Mouse (Mus musculus) E14TG2a.4 (cell line): ENCODE measurements around the gene Armt1.

Source experiments
- H3K27me3 ChIP-seq: 2 replicates; pipeline ENCODE4 v1.6.1; 2014; ENCODE audit warnings: low read length, control low read depth; ENCODE audit not compliant: insufficient read depth
- H3K36me3 ChIP-seq: 2 replicates; pipeline ENCODE4 v1.6.1; 2014; ENCODE audit warnings: low read length, control low read depth; ENCODE audit not compliant: insufficient read depth
- H3K4me1 ChIP-seq: replicated peaks from 2 replicates; pipeline ENCODE4 v1.6.1; 2014; ENCODE audit warnings: low read depth, low read length, control low read depth
- H3K4me3 ChIP-seq: replicated peaks from 2 replicates; pipeline ENCODE4 v1.5.1; 2014; ENCODE audit warnings: mild to moderate bottlenecking, low read length
- H3K9me3 ChIP-seq: 2 replicates; pipeline ENCODE4 v1.6.1; 2014; ENCODE audit warnings: low read length, control low read depth
- CTCF ChIP-seq: conservative IDR thresholded peaks from 2 replicates; pipeline ENCODE4 v1.5.1; 2014; ENCODE audit warnings: low read length
- NANOG ChIP-seq: IDR thresholded peaks from 2 replicates; pipeline ENCODE4 v1.6.1; 2014; ENCODE audit warnings: borderline replicate concordance, low read length, mixed read lengths
- POU5F1 ChIP-seq: IDR thresholded peaks from 2 replicates; pipeline ENCODE4 v1.6.1; 2014; ENCODE audit warnings: low read length, borderline replicate concordance

Gene Armt1

GRCm38 (mm10) chr10:4489865-4490264 lies 57.6 kb downstream of the Armt1 start:
- Histone ChIP-seq H3K9me3 (peaks cover 6% of the 10 kb centered on the region; the same call in 1 of the 2 replicates), H3K4me3 (no peak overlapping the region), H3K27me3 (no peaks in the 10 kb centered on the region), H3K4me1 (peaks cover 42% of the 10 kb centered on the region), H3K36me3 (no peaks in the 10 kb centered on the region)
- TF ChIP-seq CTCF (no peak), POU5F1 (no peak), NANOG (no peak)

GRCm38 (mm10) chr10:4491281-4491680 lies 59.0 kb downstream of the Armt1 start:
- Histone ChIP-seq H3K4me1 (peaks cover 36% of the 10 kb centered on the region), H3K4me3 (no peak overlapping the region), H3K27me3 (no peaks in the 10 kb centered on the region), H3K9me3 (peaks cover 5% of the 10 kb centered on the region; the same call in 1 of the 2 replicates), H3K36me3 (no peaks in the 10 kb centered on the region)
- TF ChIP-seq NANOG = no peak
- TF ChIP-seq CTCF = no peak
- TF ChIP-seq POU5F1 = no peak

- Histone ChIP-seq H3K36me3 (no peaks in the 10 kb centered on the region), H3K9me3 (peaks cover 5% of the 10 kb centered on the region; the same call in 1 of the 2 replicates), H3K4me1 (peaks cover 28% of the 10 kb centered on the region), H3K27me3 (no peaks in the 10 kb centered on the region), H3K4me3 (no peak overlapping the region)
- TF ChIP-seq POU5F1 = no peak
- TF ChIP-seq NANOG = no peak
- no peak for TF ChIP-seq CTCF
These were observed 59.8 kb downstream of the Armt1 start for GRCm38 (mm10) chr10:4492045-4492444.

- TF ChIP-seq POU5F1 (no peak), NANOG (peak; percentile 31; the same call in 1 of the 2 replicates)
- H3K4me1 ChIP-seq = peaks cover 26% of the 10 kb centered on the region
These were observed 60.6 kb downstream of the Armt1 start for GRCm38 (mm10) chr10:4492909-4493308.

GRCm38 (mm10) chr10:4503251-4503650 lies 71.0 kb downstream of the Armt1 start:
- TF ChIP-seq CTCF = no peak
- TF ChIP-seq POU5F1 = no peak
- TF ChIP-seq NANOG = no peak
- H3K9me3 ChIP-seq = no peaks in the 10 kb centered on the region
- no peaks in the 10 kb centered on the region for H3K36me3 ChIP-seq
- H3K27me3 ChIP-seq = no peaks in the 10 kb centered on the region
- 0 out of 2 replicates have a peak, but pooled peaks cover 3% of the 10 kb centered on the region for H3K4me1 ChIP-seq
- H3K4me3 ChIP-seq = no peak overlapping the region

More at GRCm38 (mm10) chr10:4492909-4493308, 60.6 kb downstream of the Armt1 start:
- H3K36me3 ChIP-seq = no peaks in the 10 kb centered on the region
- H3K27me3 ChIP-seq = no peaks in the 10 kb centered on the region
- H3K4me3 ChIP-seq = no peak overlapping the region
- H3K9me3 ChIP-seq = peaks cover 5% of the 10 kb centered on the region; the same call in 1 of the 2 replicates
